Mouse (Mus musculus): ENCODE data around the gene Zbtb9. TPM values are rescaled to one million over a fixed set of nuclear protein-coding genes. Genes with fewer than 3 reads are reported as not detected.

Zbtb9 gene
- polyA plus RNA-seq, 1 experiment from 2014 or later = 17.6 TPM

DNA sequence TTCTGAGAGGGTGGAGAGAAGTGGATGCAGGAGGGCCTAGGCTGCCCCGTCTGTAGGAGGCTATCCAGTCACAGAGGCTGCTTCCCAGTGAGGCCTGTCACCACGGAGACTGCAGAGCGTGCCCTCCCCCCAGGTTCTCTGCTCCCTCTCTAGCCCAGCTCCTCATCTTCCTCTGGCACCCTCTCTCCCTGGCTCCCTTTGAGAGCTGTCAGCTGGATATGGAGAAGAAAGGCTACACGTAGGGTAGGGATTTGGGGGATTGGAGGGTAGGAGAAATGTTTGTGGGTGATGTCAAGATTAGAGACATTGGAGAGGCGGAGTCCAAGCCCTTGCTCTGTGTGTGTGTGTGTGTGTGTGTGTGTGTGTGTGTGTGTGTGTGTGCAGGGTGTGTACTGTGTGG is 23.1 kb upstream of the Zbtb9 start:
- no peaks in the 10 kb centered on the region for H3K9me3 ChIP-seq
- H3K4me3 ChIP-seq = no peak overlapping the region
- H3K9ac ChIP-seq = peak overlapping the region; percentile 26; the same call in 1 of the 2 replicates
- H3K27ac ChIP-seq = no peak overlapping the region
- WGBS = 41% methylated on average over 5 of the region's 5 CpGs
- peaks cover 6% of the 10 kb centered on the region; the same call in 1 of the 2 replicates for H3K27me3 ChIP-seq (replicated peaks)
- H3K36me3 ChIP-seq = peaks cover 4% of the 10 kb centered on the region
- peak overlapping the region; percentile 100 for H3K4me2 ChIP-seq (replicated peaks)
- H3K4me1 ChIP-seq = peaks cover 88% of the 10 kb centered on the region
- no peak for ATAC-seq (ENCODE audit: low FRiP score, low read depth)

DNA sequence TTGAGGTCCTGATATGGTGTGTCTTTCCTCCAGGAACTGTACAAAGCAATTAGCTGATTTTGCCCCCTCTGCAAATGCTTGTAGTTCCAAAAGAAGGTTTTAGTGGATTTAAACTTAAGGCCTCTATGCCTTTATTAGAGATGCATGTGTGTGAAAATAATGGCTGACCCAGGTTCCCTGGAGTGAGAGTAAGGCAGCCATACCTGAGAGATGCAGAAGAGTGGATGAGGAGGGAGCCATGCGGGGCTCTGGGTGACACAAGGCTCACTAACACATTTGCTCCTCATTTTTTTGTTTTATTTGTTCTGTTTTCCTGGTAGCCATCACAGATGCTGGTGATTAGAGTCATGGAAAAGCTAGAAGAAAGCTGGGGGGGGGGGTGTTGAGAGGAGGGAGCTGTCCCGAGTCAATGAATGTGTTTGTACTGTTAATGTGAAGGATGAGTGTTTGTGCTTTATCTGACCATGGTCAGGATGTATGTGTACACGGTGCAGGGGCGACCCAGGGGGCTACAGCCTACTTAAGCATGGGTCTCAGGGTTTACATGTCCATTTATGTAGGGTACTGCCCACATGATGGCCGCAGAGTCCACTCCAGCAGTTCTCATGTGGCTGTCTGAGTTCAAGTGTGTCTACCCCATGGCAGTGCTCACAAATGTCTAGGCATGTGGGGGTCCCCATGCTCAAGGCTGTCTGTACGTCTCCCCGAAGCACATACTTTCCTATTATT is 22.2 kb upstream of the Zbtb9 start:
- no peak overlapping the region for H3K27ac ChIP-seq
- no peaks in the 10 kb centered on the region for H3K9me3 ChIP-seq
- ATAC-seq (ENCODE audit: low FRiP score, low read depth) = no peak
- H3K27me3 ChIP-seq (replicated peaks) = peaks cover 6% of the 10 kb centered on the region; the same call in 1 of the 2 replicates
- H3K4me1 ChIP-seq = peaks cover 82% of the 10 kb centered on the region
- peaks cover 13% of the 10 kb centered on the region for H3K36me3 ChIP-seq
- peak overlapping the region; percentile 65 for H3K9ac ChIP-seq
- 40% methylated on average over 7 of the region's 7 CpGs for WGBS
- peak overlapping the region; percentile 100 for H3K4me2 ChIP-seq (replicated peaks)
- peak overlapping the region; percentile 40 for H3K4me3 ChIP-seq

GRCm38 (mm10) chr17:26951406-26951805 is 21.6 kb upstream of the Zbtb9 start:
- Histone ChIP-seq H3K4me1 (peaks cover 75% of the 10 kb centered on the region), H3K27me3 (replicated peaks) (peaks cover 6% of the 10 kb centered on the region; the same call in 1 of the 2 replicates), H3K27ac (no peak overlapping the region; the same call in 1 of the 2 replicates), H3K36me3 (peaks cover 18% of the 10 kb centered on the region), H3K4me2 (replicated peaks) (peak overlapping the region; percentile 100), H3K9ac (peak overlapping the region; percentile 65), H3K4me3 (peak overlapping the region; percentile 40), H3K9me3 (no peaks in the 10 kb centered on the region)
- ATAC-seq (ENCODE audit: low FRiP score, low read depth) = peak; percentile 65; the same call in 1 of the 2 replicates
- 0% methylated on average over 11 of the region's 11 CpGs for WGBS

- Histone ChIP-seq H3K9me3 (no peaks in the 10 kb centered on the region), H3K4me2 (replicated peaks) (peak overlapping the region; percentile 100), H3K27ac (no peak overlapping the region; the same call in 1 of the 2 replicates), H3K4me1 (peaks cover 67% of the 10 kb centered on the region), H3K9ac (peak overlapping the region; percentile 65), H3K36me3 (peaks cover 25% of the 10 kb centered on the region), H3K4me3 (peak overlapping the region; percentile 40), H3K27me3 (replicated peaks) (peaks cover 6% of the 10 kb centered on the region; the same call in 1 of the 2 replicates)
- peak; percentile 23 for ATAC-seq (ENCODE audit: low FRiP score, low read depth)
- WGBS = 4% methylated on average over 23 of the region's 23 CpGs
Observed at GRCm38 (mm10) chr17:26951952-26952877, 20.8 kb upstream of the Zbtb9 start.

GRCm38 (mm10) chr17:26953201-26953600 is 19.8 kb upstream of the Zbtb9 start:
- Histone ChIP-seq H3K27ac (0 out of 2 replicates have a peak overlapping the region, but pooled peaks have one; percentile 32), H3K4me3 (peak overlapping the region; percentile 40), H3K4me2 (replicated peaks) (peak overlapping the region; percentile 100), H3K9ac (peak overlapping the region; percentile 65), H3K9me3 (no peaks in the 10 kb centered on the region), H3K4me1 (peaks cover 59% of the 10 kb centered on the region), H3K27me3 (replicated peaks) (peaks cover 6% of the 10 kb centered on the region; the same call in 1 of the 2 replicates), H3K36me3 (peaks cover 35% of the 10 kb centered on the region)
- ATAC-seq (ENCODE audit: low FRiP score, low read depth) = no peak
- 28% methylated on average over 6 of the region's 6 CpGs for WGBS

GRCm38 (mm10) chr17:26953726-26954125 is 19.2 kb upstream of the Zbtb9 start:
- Histone ChIP-seq H3K9me3 (no peaks in the 10 kb centered on the region), H3K27me3 (replicated peaks) (peaks cover 6% of the 10 kb centered on the region; the same call in 1 of the 2 replicates), H3K27ac (no peak overlapping the region), H3K4me2 (replicated peaks) (peak overlapping the region; percentile 100), H3K36me3 (peaks cover 40% of the 10 kb centered on the region), H3K9ac (peak overlapping the region; percentile 65), H3K4me1 (peaks cover 54% of the 10 kb centered on the region), H3K4me3 (peak overlapping the region; percentile 22)
- no peak for ATAC-seq (ENCODE audit: low FRiP score, low read depth)
- WGBS = 17% methylated on average over 16 of the region's 16 CpGs

DNA sequence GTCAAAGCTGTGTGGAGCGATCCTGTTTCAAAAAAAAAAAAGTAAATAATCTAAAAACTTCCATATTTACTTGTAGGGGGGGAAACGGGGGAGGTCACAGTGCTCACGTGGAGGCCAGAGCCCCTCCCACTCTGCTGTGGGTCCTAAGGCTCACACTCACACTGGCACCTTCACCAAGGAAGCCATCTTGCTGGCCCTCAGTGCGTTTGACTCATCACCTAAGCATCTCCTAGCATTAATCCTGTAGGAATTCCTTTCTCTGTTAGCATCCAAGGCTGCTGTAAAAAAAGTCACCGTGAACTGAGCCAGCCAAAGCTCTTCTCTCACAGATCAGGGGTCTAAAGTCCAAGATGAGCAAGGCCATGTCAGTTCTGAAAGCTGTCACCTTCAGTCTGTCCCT is 16.7 kb upstream of the Zbtb9 start:
- no peak for ATAC-seq (ENCODE audit: low FRiP score, low read depth)
- WGBS = 87% methylated on average over 5 of the region's 5 CpGs
- H3K4me2 ChIP-seq (replicated peaks) = no peak overlapping the region
- H3K4me1 ChIP-seq = peaks cover 28% of the 10 kb centered on the region
- peaks cover 65% of the 10 kb centered on the region for H3K36me3 ChIP-seq
- no peak overlapping the region for H3K4me3 ChIP-seq
- no peak overlapping the region for H3K9ac ChIP-seq
- no peaks in the 10 kb centered on the region for H3K9me3 ChIP-seq
- H3K27ac ChIP-seq = no peak overlapping the region
- H3K27me3 ChIP-seq (replicated peaks) = peaks cover 6% of the 10 kb centered on the region; the same call in 1 of the 2 replicates

DNA sequence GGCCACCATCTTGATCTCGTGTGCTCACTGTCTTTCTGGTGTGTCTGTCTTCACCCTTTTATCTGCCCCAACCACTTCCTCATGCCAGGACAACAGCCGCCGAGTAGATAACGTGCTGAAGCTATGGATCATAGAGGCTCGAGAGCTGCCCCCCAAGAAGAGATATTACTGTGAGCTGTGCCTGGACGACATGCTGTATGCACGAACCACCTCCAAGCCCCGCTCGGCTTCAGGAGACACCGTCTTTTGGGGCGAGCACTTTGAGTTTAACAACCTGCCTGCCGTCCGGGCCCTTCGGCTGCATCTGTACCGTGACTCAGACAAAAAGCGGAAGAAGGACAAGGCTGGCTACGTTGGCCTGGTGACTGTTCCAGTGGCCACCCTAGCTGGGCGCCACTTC is 16.1 kb upstream of the Zbtb9 start:
- H3K4me3 ChIP-seq = no peak overlapping the region
- H3K27me3 ChIP-seq (replicated peaks) = peaks cover 6% of the 10 kb centered on the region; the same call in 1 of the 2 replicates
- no peak overlapping the region for H3K9ac ChIP-seq
- no peak overlapping the region for H3K4me2 ChIP-seq (replicated peaks)
- peaks cover 71% of the 10 kb centered on the region for H3K36me3 ChIP-seq
- H3K4me1 ChIP-seq = peaks cover 22% of the 10 kb centered on the region
- H3K9me3 ChIP-seq = no peaks in the 10 kb centered on the region
- WGBS = 92% methylated on average over 18 of the region's 18 CpGs
- no peak overlapping the region for H3K27ac ChIP-seq
- ATAC-seq (ENCODE audit: low FRiP score, low read depth) = no peak

DNA sequence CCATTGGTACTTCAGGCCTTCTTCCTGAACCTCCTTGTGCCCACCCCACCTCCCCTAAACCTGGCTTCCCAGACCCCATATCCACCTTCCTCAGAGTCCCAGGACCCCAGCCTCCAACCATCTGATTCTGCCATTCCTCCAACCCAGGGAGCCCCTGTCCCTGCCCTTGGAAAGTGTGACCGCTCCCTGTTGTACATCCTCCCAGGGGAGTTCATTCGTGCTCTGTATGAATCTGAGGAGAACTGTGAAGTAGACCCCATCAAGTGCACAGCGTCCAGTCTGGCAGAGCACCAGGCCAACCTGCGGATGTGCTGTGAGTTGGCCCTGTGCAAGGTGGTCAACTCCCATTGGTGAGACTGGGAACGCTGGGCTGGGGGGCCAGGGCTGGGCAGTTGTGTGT is 15.1 kb upstream of the Zbtb9 start:
- Histone ChIP-seq H3K36me3 (peaks cover 81% of the 10 kb centered on the region), H3K4me3 (no peak overlapping the region), H3K9ac (no peak overlapping the region), H3K27me3 (replicated peaks) (peaks cover 6% of the 10 kb centered on the region; the same call in 1 of the 2 replicates), H3K27ac (no peak overlapping the region), H3K4me2 (replicated peaks) (no peak overlapping the region), H3K4me1 (peaks cover 12% of the 10 kb centered on the region), H3K9me3 (no peaks in the 10 kb centered on the region)
- no peak for ATAC-seq (ENCODE audit: low FRiP score, low read depth)
- WGBS = 92% methylated on average over 5 of the region's 5 CpGs

DNA sequence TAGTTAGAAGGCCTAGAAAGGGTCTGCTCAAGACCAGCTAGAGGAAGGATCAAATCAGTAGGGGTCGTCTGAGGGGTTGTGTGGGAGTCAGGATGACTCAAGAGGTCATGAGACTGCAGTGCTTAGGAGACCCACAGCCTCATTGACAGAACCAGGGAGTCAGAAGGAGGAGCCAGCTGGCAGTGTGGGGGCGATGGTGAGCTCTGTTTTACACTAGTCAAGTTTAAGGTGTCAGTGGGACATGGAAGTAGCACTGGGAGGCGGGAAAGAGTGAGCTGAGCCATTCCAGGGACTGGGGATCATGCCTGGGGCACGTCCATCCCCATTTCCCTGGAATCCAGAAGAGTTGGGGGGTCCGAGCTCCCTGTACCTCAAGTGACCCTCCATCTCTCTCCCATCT is 14.1 kb upstream of the Zbtb9 start:
- Histone ChIP-seq H3K4me3 (no peak overlapping the region), H3K4me1 (0 out of 2 replicates have a peak, but pooled peaks cover 2% of the 10 kb centered on the region), H3K4me2 (replicated peaks) (no peak overlapping the region), H3K9ac (no peak overlapping the region), H3K27ac (no peak overlapping the region), H3K36me3 (peaks cover 87% of the 10 kb centered on the region), H3K27me3 (replicated peaks) (no peaks in the 10 kb centered on the region), H3K9me3 (no peaks in the 10 kb centered on the region)
- 62% methylated on average over 5 of the region's 5 CpGs for WGBS
- ATAC-seq (ENCODE audit: low FRiP score, low read depth) = no peak

GRCm38 (mm10) chr17:26959815-26960214 is 13.2 kb upstream of the Zbtb9 start:
- Histone ChIP-seq H3K27me3 (replicated peaks) (no peaks in the 10 kb centered on the region), H3K9ac (no peak overlapping the region), H3K4me1 (no peaks in the 10 kb centered on the region), H3K4me2 (replicated peaks) (no peak overlapping the region), H3K36me3 (peaks cover 92% of the 10 kb centered on the region), H3K27ac (no peak overlapping the region), H3K4me3 (no peak overlapping the region), H3K9me3 (no peaks in the 10 kb centered on the region)
- ATAC-seq (ENCODE audit: low FRiP score, low read depth) = no peak
- 94% methylated on average over 4 of the region's 4 CpGs for WGBS

Data from neural tube, embryonic 12.5 days (tissue).